Mouse (Mus musculus) lung, postnatal 0 days (tissue): ENCODE measurements around the gene Cdh13.

Experiments used
- CTCF ChIP-seq: IDR thresholded peaks from 2 replicates; pipeline ENCODE4 v1.5.1; 2016; ENCODE audit warnings: antibody characterized with exemption, mild to moderate bottlenecking
- EP300 ChIP-seq: IDR thresholded peaks from 2 replicates; pipeline ENCODE4 v1.6.1; 2016; ENCODE audit warnings: antibody characterized with exemption, mild to moderate bottlenecking, control low read depth

- no peak for TF ChIP-seq CTCF
- no peak for TF ChIP-seq EP300
Observed at GRCm38 (mm10) chr8:119021478-119021877, 737.9 kb downstream of the Cdh13 start.
